Mouse (Mus musculus): ENCODE data around the gene Rcn3. TPM values are rescaled to one million over a fixed set of nuclear protein-coding genes. Genes with fewer than 3 reads are reported as not detected.

Gene Rcn3
- polyA plus RNA-seq, 1 experiment, result 7.6 TPM

GRCm38 (mm10) chr7:45107052-45107645 lies 15.1 kb upstream of the Rcn3 start:
- Histone ChIP-seq H3K4me1 (ENCODE audit: control insufficient read depth, insufficient read depth, low read length) (peaks cover 3% of the 10 kb centered on the region; the same call in 1 of the 2 replicates), H3K4me3 (replicated peaks; ENCODE audit: insufficient read depth, low read depth, low read length) (no peak overlapping the region), H3K27ac (ENCODE audit: insufficient read depth, low read length) (no peak overlapping the region), H3K27me3 (ENCODE audit: control insufficient read depth, insufficient read depth, low read length) (no peaks in the 10 kb centered on the region)
- 49% methylated on average over 5 of the region's 5 CpGs for WGBS
- no peak for DNase-seq
- TF ChIP-seq CTCF (IDR thresholded peaks at IDR 0.05; ENCODE audit: borderline replicate concordance, insufficient read depth, low read depth, low read length), result no peak
- TF ChIP-seq POLR2A (IDR thresholded peaks at IDR 0.05; ENCODE audit: borderline replicate concordance, insufficient read depth, low read length), result no peak

GRCm38 (mm10) chr7:45106441-45106840 lies 14.4 kb upstream of the Rcn3 start:
- WGBS, result 38% methylated on average over 6 of the region's 6 CpGs
- Histone ChIP-seq H3K4me3 (replicated peaks; ENCODE audit: insufficient read depth, low read depth, low read length) (no peak overlapping the region), H3K4me1 (ENCODE audit: control insufficient read depth, insufficient read depth, low read length) (peaks cover 3% of the 10 kb centered on the region; the same call in 1 of the 2 replicates), H3K27me3 (ENCODE audit: control insufficient read depth, insufficient read depth, low read length) (no peaks in the 10 kb centered on the region), H3K27ac (ENCODE audit: insufficient read depth, low read length) (no peak overlapping the region)
- TF ChIP-seq CTCF (IDR thresholded peaks at IDR 0.05; ENCODE audit: borderline replicate concordance, insufficient read depth, low read depth, low read length), result no peak
- DNase-seq, result no peak

GRCm38 (mm10) chr7:45105491-45105890 lies 13.5 kb upstream of the Rcn3 start:
- Histone ChIP-seq H3K4me1 (ENCODE audit: control insufficient read depth, insufficient read depth, low read length) (peaks cover 3% of the 10 kb centered on the region; the same call in 1 of the 2 replicates), H3K27me3 (ENCODE audit: control insufficient read depth, insufficient read depth, low read length) (no peaks in the 10 kb centered on the region), H3K4me3 (replicated peaks; ENCODE audit: insufficient read depth, low read depth, low read length) (no peak overlapping the region), H3K27ac (ENCODE audit: insufficient read depth, low read length) (no peak overlapping the region)
- no peak for TF ChIP-seq CTCF (IDR thresholded peaks at IDR 0.05; ENCODE audit: borderline replicate concordance, insufficient read depth, low read depth, low read length)
- TF ChIP-seq POLR2A (IDR thresholded peaks at IDR 0.05; ENCODE audit: borderline replicate concordance, insufficient read depth, low read length), result no peak
- WGBS, result 68% methylated on average over 8 of the region's 8 CpGs
- DNase-seq, result no peak

- 85% methylated on average over 5 of the region's 5 CpGs for WGBS
- H3K27me3 ChIP-seq (ENCODE audit: control insufficient read depth, insufficient read depth, low read length), result no peaks in the 10 kb centered on the region
- no peak overlapping the region for H3K4me3 ChIP-seq (replicated peaks; ENCODE audit: insufficient read depth, low read depth, low read length)
- no peak overlapping the region for H3K27ac ChIP-seq (ENCODE audit: insufficient read depth, low read length)
- H3K4me1 ChIP-seq (ENCODE audit: control insufficient read depth, insufficient read depth, low read length), result peaks cover 3% of the 10 kb centered on the region; the same call in 1 of the 2 replicates
- no peak for DNase-seq
- TF ChIP-seq CTCF (IDR thresholded peaks at IDR 0.05; ENCODE audit: borderline replicate concordance, insufficient read depth, low read depth, low read length), result no peak
- no peak for TF ChIP-seq POLR2A (IDR thresholded peaks at IDR 0.05; ENCODE audit: borderline replicate concordance, insufficient read depth, low read length)
Observed at GRCm38 (mm10) chr7:45104941-45105340, 12.9 kb upstream of the Rcn3 start.

- no peak for TF ChIP-seq CTCF (IDR thresholded peaks at IDR 0.05; ENCODE audit: borderline replicate concordance, insufficient read depth, low read depth, low read length)
- no peak; the same call in 1 of the 2 replicates for TF ChIP-seq POLR2A (IDR thresholded peaks at IDR 0.05; ENCODE audit: borderline replicate concordance, insufficient read depth, low read length)
- peaks cover 3% of the 10 kb centered on the region; the same call in 1 of the 2 replicates for H3K4me1 ChIP-seq (ENCODE audit: control insufficient read depth, insufficient read depth, low read length)
- H3K27ac ChIP-seq (ENCODE audit: insufficient read depth, low read length), result peak within 1 kb of the TSS; percentile 61
- WGBS, result 17% methylated on average over 7 of the region's 7 CpGs
- H3K4me3 ChIP-seq (replicated peaks; ENCODE audit: insufficient read depth, low read depth, low read length), result peak within 1 kb of the TSS; percentile 42
- no peaks in the 10 kb centered on the region for H3K27me3 ChIP-seq (ENCODE audit: control insufficient read depth, insufficient read depth, low read length)
- DNase-seq, result peak; percentile 28 to 63
Observed at GRCm38 (mm10) chr7:45103652-45104180, 11.7 kb upstream of the Rcn3 start, which contains the start of gene Fcgrt. TSS of gene Fcgrt (minus strand) at chr7:45103851.

GRCm38 (mm10) chr7:45102940-45103585 lies 11.0 kb upstream of the Rcn3 start:
- no peaks in the 10 kb centered on the region for H3K27me3 ChIP-seq (ENCODE audit: control insufficient read depth, insufficient read depth, low read length)
- H3K4me1 ChIP-seq (ENCODE audit: control insufficient read depth, insufficient read depth, low read length), result peaks cover 3% of the 10 kb centered on the region; the same call in 1 of the 2 replicates
- DNase-seq, result no peak
- TF ChIP-seq POLR2A (IDR thresholded peaks at IDR 0.05; ENCODE audit: borderline replicate concordance, insufficient read depth, low read length) (no peak), CTCF (IDR thresholded peaks at IDR 0.05; ENCODE audit: borderline replicate concordance, insufficient read depth, low read depth, low read length) (no peak)
- WGBS, result 71% methylated on average over 9 of the region's 9 CpGs
- peak overlapping the region; percentile 61 for H3K27ac ChIP-seq (ENCODE audit: insufficient read depth, low read length)
- H3K4me3 ChIP-seq (replicated peaks; ENCODE audit: insufficient read depth, low read depth, low read length), result peak overlapping the region; percentile 42

- WGBS, result 86% methylated on average over 11 of the region's 11 CpGs
- DNase-seq, result no peak
- Histone ChIP-seq H3K4me3 (replicated peaks; ENCODE audit: insufficient read depth, low read depth, low read length) (no peak overlapping the region), H3K27me3 (ENCODE audit: control insufficient read depth, insufficient read depth, low read length) (no peaks in the 10 kb centered on the region), H3K4me1 (ENCODE audit: control insufficient read depth, insufficient read depth, low read length) (peaks cover 3% of the 10 kb centered on the region; the same call in 1 of the 2 replicates), H3K27ac (ENCODE audit: insufficient read depth, low read length) (no peak overlapping the region)
- TF ChIP-seq POLR2A (IDR thresholded peaks at IDR 0.05; ENCODE audit: borderline replicate concordance, insufficient read depth, low read length) (no peak), CTCF (IDR thresholded peaks at IDR 0.05; ENCODE audit: borderline replicate concordance, insufficient read depth, low read depth, low read length) (no peak)
Observed at GRCm38 (mm10) chr7:45102441-45102840, 10.4 kb upstream of the Rcn3 start.
